Mouse (Mus musculus) kidney, adult 8-10 months (tissue): ENCODE results near the gene Crk.
"Not testable (repeated sequence)": the region's sequence is repeated elsewhere in the genome, so short reads cannot be mapped to it uniquely, and the experiment has no call there.

Source experiments
- DNase-seq, 2 experiments: peaks; one replicate each; pipeline ENCODE4 v3.0.0; 2022

Gene Crk

GRCm38 (mm10) chr11:75687343-75687993 is 8.4 kb downstream of the Crk start:
- DNase-seq = peak in 1 of 2 experiments; percentile 37

GRCm38 (mm10) chr11:75688132-75688531 is 9.1 kb downstream of the Crk start:
- DNase-seq = no peak

GRCm38 (mm10) chr11:75689977-75690376 is 10.9 kb downstream of the Crk start:
- no peak for DNase-seq

- DNase-seq = no peak
Observed at GRCm38 (mm10) chr11:75691047-75691446, 12.0 kb downstream of the Crk start.

GRCm38 (mm10) chr11:75693570-75693969 is 14.5 kb downstream of the Crk start:
- no peak for DNase-seq

- DNase-seq = not testable (repeated sequence)
Observed at GRCm38 (mm10) chr11:75697464-75697863, 18.4 kb downstream of the Crk start.

- DNase-seq = no peak
Observed at GRCm38 (mm10) chr11:75700557-75700956, 21.5 kb downstream of the Crk start.

- DNase-seq = no peak
Observed at GRCm38 (mm10) chr11:75702761-75703160, 23.7 kb downstream of the Crk start.

- no peak for DNase-seq
Observed at GRCm38 (mm10) chr11:75703748-75704147, 24.7 kb downstream of the Crk start.

- DNase-seq = peak in 1 of 2 experiments; percentile 40
Observed at GRCm38 (mm10) chr11:75713949-75714348, 34.9 kb downstream of the Crk start.

- DNase-seq = no peak
Observed at GRCm38 (mm10) chr11:75715556-75715955, 36.5 kb downstream of the Crk start.

- DNase-seq = no peak
Observed at GRCm38 (mm10) chr11:75716661-75717325, 37.7 kb downstream of the Crk start.

- DNase-seq = no peak
Observed at GRCm38 (mm10) chr11:75722339-75722738, 43.3 kb downstream of the Crk start.

GRCm38 (mm10) chr11:75727168-75727567 is 48.1 kb downstream of the Crk start:
- no peak for DNase-seq

GRCm38 (mm10) chr11:75727659-75728058 is 48.6 kb downstream of the Crk start:
- not testable (repeated sequence) for DNase-seq

GRCm38 (mm10) chr11:75732434-75733226 is 53.6 kb downstream of the Crk start, which contains the start of gene Ywhae:
Gene Ywhae, plus strand, starts transcription at chr11:75732869.
- peak; percentile 88 to 91 for DNase-seq

GRCm38 (mm10) chr11:75733227-75733940 is 54.3 kb downstream of the Crk start:
- DNase-seq = peak; percentile 43 to 62

- DNase-seq = no peak
Observed at GRCm38 (mm10) chr11:75735462-75736252, 56.6 kb downstream of the Crk start.

GRCm38 (mm10) chr11:75736978-75737377 is 57.9 kb downstream of the Crk start:
- DNase-seq = no peak

- peak in 1 of 2 experiments; percentile 20 for DNase-seq
Observed at GRCm38 (mm10) chr11:75737806-75738476, 58.9 kb downstream of the Crk start.

- DNase-seq = no peak
Observed at GRCm38 (mm10) chr11:75738477-75738821, 59.4 kb downstream of the Crk start.

GRCm38 (mm10) chr11:75740204-75740603 is 61.1 kb downstream of the Crk start:
- DNase-seq = no peak
